16 mouse cellular contexts compared by ENCODE assay signal in genomic region chr12:16571278-16571677, GRCm38 (mm10). TPM values are rescaled to one million over a fixed set of nuclear protein-coding genes. Genes with fewer than 3 reads are reported as not detected.
DNase-seq lines count a peak whose midpoint lies in the region; TF ChIP-seq lines count a peak whose summit lies in the region.
"Had no signal": no experiment of that assay in that cellular context is flagged by ENCODE, and none has a peak within 500 bp of the region (broad histone marks: within the 10 kb centered on the region; RNA-seq: fewer than 3 reads in every experiment).

No protein-coding gene starts in this region.

- no peak for DNase-seq in gastrocnemius, adult 2 months
- no peak for DNase-seq in gastrocnemius, postnatal 36 days
- peak; percentile 32 for DNase-seq in R1 (ENCODE audit: low read depth, low spot score)
- peak; percentile 59 for DNase-seq in adrenal gland, postnatal 10 days
- DNase-seq in embryo, embryonic 11 days, result no peak
- no peak for DNase-seq in layer of hippocampus, adult 2 months (ENCODE audit: low spot score in 2 of 2)
- DNase-seq: cerebellum, adult 2 months; gastrocnemius, postnatal 10 days; heart, adult 2 months; heart, postnatal 14 days; kidney, adult 8-10 months had no signal

- intact Hi-C loops in gastrocnemius, adult 2 months (cut with DNase I), result no loop called here
- intact Hi-C loops in gastrocnemius, postnatal 36 days (cut with DNase I), result no loop called here

- no peak for TF ChIP-seq CTCF in gastrocnemius, adult 2 months (IDR thresholded peaks at IDR 0.05)
- no peak for TF ChIP-seq CTCF in layer of hippocampus, adult 2 months (conservative IDR thresholded peaks at IDR 0.05)

- H3K27ac ChIP-seq in gastrocnemius, adult 2 months, result peak overlapping the region; percentile 28; the same call in 1 of the 2 replicates
- H3K27ac ChIP-seq in layer of hippocampus, adult 2 months, result no peak overlapping the region
- H3K27ac ChIP-seq: embryonic facial prominence, embryonic 12.5 days; forebrain, embryonic 15.5 days; heart, adult 2 months; heart, embryonic 15.5 days; hindbrain, embryonic 14.5 days; intestine, embryonic 15.5 days had no signal

- no peak overlapping the region for H3K4me3 ChIP-seq in gastrocnemius, adult 2 months
- no peak overlapping the region for H3K4me3 ChIP-seq in layer of hippocampus, adult 2 months
- H3K4me3 ChIP-seq: embryonic facial prominence, embryonic 12.5 days; forebrain, embryonic 15.5 days; heart, adult 2 months; heart, embryonic 15.5 days; intestine, embryonic 15.5 days had no signal

RNA-seq across cellular contexts. Expression of gene Lpin1, which starts 39.5 kb away (rescaled TPM):
- total RNA-seq in gastrocnemius, adult 2 months (2021), result 100 to 1,000 TPM; 279 to 395 TPM
- 100 to 1,000 TPM; 227 to 246 TPM for total RNA-seq in gastrocnemius, postnatal 36 days (2021)
- 100 to 1,000 TPM in 1 of 2 experiments, 10 to 100 TPM in 1; 76.2 to 163 TPM for total RNA-seq in adrenal gland, postnatal 10 days (2021)
- total RNA-seq in layer of hippocampus, adult 2 months (2021), result 10 to 100 TPM; 25.3 to 27.6 TPM

Comparison
In these comparisons a context has a peak if more than half of its experiments do, and no peak if none do; other contexts are left out.
1. DNase-seq: peak in R1 (single experiment) and adrenal gland, postnatal 10 days (single experiment); none in gastrocnemius, adult 2 months (single experiment), gastrocnemius, postnatal 36 days (0 of 2), embryo, embryonic 11 days (single experiment) and layer of hippocampus, adult 2 months (0 of 2).